Mouse (Mus musculus) left cerebral cortex, postnatal 25 days (tissue): ENCODE data around the gene Hspbp1. TPM values are rescaled to one million over a fixed set of nuclear protein-coding genes. Genes with fewer than 3 reads are reported as not detected.

Experiments
- total RNA-seq, 2 experiments: library from RNA; stranded (reverse); gene quantifications; 2 replicates each; pipeline ENCODE4 v1.2.3; 2021

Hspbp1 gene
- total RNA-seq, 2 experiments from 2014 or later: 91.8 to 105 TPM

Other genes starting within 250 kb of the Hspbp1 start
- gene Rdh13, start 239.4 kb downstream of the Hspbp1 start, total RNA-seq: 10 to 100 TPM; 22.5 to 24.1 TPM
- 1 to 10 TPM; 2.8 to 5.3 TPM for gene Eps8l1, start 224.4 kb downstream of the Hspbp1 start, total RNA-seq
- gene Ppp1r12c, start 183.4 kb downstream of the Hspbp1 start, total RNA-seq: 100 to 1,000 TPM; 131 to 156 TPM
- gene Tnnt1, start 168.7 kb downstream of the Hspbp1 start, total RNA-seq: 10 to 100 TPM in 1 of 2 experiments, 1 to 10 TPM in 1; 4.6 to 10.2 TPM
- gene Tnni3, start 160.8 kb downstream of the Hspbp1 start, total RNA-seq: 1 to 10 TPM; 1.0 to 1.2 TPM
- under 1 TPM; 0.23 to 0.46 TPM for gene Dnaaf3, start 152.6 kb downstream of the Hspbp1 start, total RNA-seq
- 100 to 1,000 TPM; 261 to 281 TPM for gene Syt5, start 137.5 kb downstream of the Hspbp1 start, total RNA-seq
- under 1 TPM; 0.46 to 0.71 TPM for gene Ptprh, start 81.0 kb downstream of the Hspbp1 start, total RNA-seq
- 10 to 100 TPM; 14.0 to 16.7 TPM for gene Tmem86b, start 53.6 kb downstream of the Hspbp1 start, total RNA-seq
- gene Ppp6r1, start 26.0 kb downstream of the Hspbp1 start, total RNA-seq: 100 to 1,000 TPM; 145 to 148 TPM
- 100 to 1,000 TPM; 394 to 407 TPM for gene Brsk1, start 5.5 kb upstream of the Hspbp1 start, total RNA-seq
- not detected for gene Tmem150b, start 40.2 kb upstream of the Hspbp1 start, total RNA-seq
- gene Kmt5c, start 55.0 kb upstream of the Hspbp1 start, total RNA-seq: 10 to 100 TPM; 25.0 to 30.4 TPM
- 1 to 10 TPM; 4.6 to 5.9 TPM for gene Cox6b2, start 68.0 kb upstream of the Hspbp1 start, total RNA-seq
- not detected for gene Fam71e2, start 86.2 kb upstream of the Hspbp1 start, total RNA-seq
- under 1 TPM; 0.69 to 0.83 TPM for gene Il11, start 97.8 kb upstream of the Hspbp1 start, total RNA-seq
- gene Tmem190, start 97.9 kb upstream of the Hspbp1 start, total RNA-seq: not detected
- gene Tmem238, start 104.6 kb upstream of the Hspbp1 start, total RNA-seq: 1 to 10 TPM; 2.3 to 3.0 TPM
- gene Rpl28, start 107.8 kb upstream of the Hspbp1 start, total RNA-seq: 100 to 1,000 TPM; 428 to 431 TPM
- 100 to 1,000 TPM; 108 to 110 TPM for gene Ube2s, start 127.5 kb upstream of the Hspbp1 start, total RNA-seq
- gene Shisa7, start 159.6 kb upstream of the Hspbp1 start, total RNA-seq: 100 to 1,000 TPM; 115 to 148 TPM
- 1 to 10 TPM; 3.3 to 4.1 TPM for gene Isoc2b, start 185.2 kb upstream of the Hspbp1 start, total RNA-seq
- 10 to 100 TPM; 10.4 to 11.0 TPM for gene Isoc2a, start 192.1 kb upstream of the Hspbp1 start, total RNA-seq
- gene Gm36210, start 221.4 kb upstream of the Hspbp1 start, total RNA-seq: under 1 TPM in 1 of 2 experiments, not detected in 1; 0.25 TPM
- gene Zfp628, start 230.1 kb upstream of the Hspbp1 start, total RNA-seq: 10 to 100 TPM; 14.3 to 14.6 TPM
- 100 to 1,000 TPM in 1 of 2 experiments, 10 to 100 TPM in 1; 94.4 to 103 TPM for gene Nat14, start 237.0 kb upstream of the Hspbp1 start, total RNA-seq
- gene Ssc5d, start 240.7 kb upstream of the Hspbp1 start, total RNA-seq: 1 to 10 TPM; 2.3 to 2.4 TPM